Mouse (Mus musculus) midbrain, embryonic 15.5 days (tissue): ENCODE measurements around the gene Eif3a. TPM values are rescaled to one million over a fixed set of nuclear protein-coding genes. Genes with fewer than 3 reads are reported as not detected.

Experiments
- microRNA-seq: library from miRNA; unstranded; fragments of <30 nt; microRNA quantifications from one replicate; pipeline ENCODE4, GENCODE M21; 2016
- polyA plus RNA-seq: library from polyadenylated mRNA; unstranded; fragments of >200 nt; fragmentation: Nextera tagmentation; extraction: Ambion mirVana; gene quantifications from 2 replicates; pipeline ENCODE4 v1.2.1, GENCODE M21; 2015

Gene Eif3a
- polyA plus RNA-seq, 1 experiment from 2014 or later, result 109 TPM

Small RNA genes lying within 50 kb of the gene (microRNA-seq; reads per million reads assigned to microRNA genes)
- gene mmu-mir-3084-1, result not detected

Other genes starting within 250 kb of the Eif3a start
- gene Cacul1, start 209.6 kb downstream of the Eif3a start, polyA plus RNA-seq, result 23.0 and 24.9 TPM in 2 replicates
- 21.1 and 22.7 TPM in 2 replicates for gene Nanos1, start 34.7 kb downstream of the Eif3a start, polyA plus RNA-seq
- gene Fam45a, start 20.9 kb upstream of the Eif3a start, polyA plus RNA-seq, result 38.7 and 39.4 TPM in 2 replicates
- gene Sfxn4, start 70.8 kb upstream of the Eif3a start, polyA plus RNA-seq, result 10.7 and 11.5 TPM in 2 replicates
- gene Prdx3, start 83.9 kb upstream of the Eif3a start, polyA plus RNA-seq, result 87.2 and 90.3 TPM in 2 replicates
- gene Grk5, start 99.1 kb upstream of the Eif3a start, polyA plus RNA-seq, result 2.5 and 2.6 TPM in 2 replicates